Mouse (Mus musculus) embryonic facial prominence, embryonic 11.5 days (tissue): Measurements from ENCODE around the gene Lss. TPM values are rescaled to one million over a fixed set of nuclear protein-coding genes. Genes with fewer than 3 reads are reported as not detected.

Experiments
- ATAC-seq: fragments of 200-750 bp; cut with Nextera tagmentation; replicated peaks from 2 replicates; pipeline ENCODE4 v1.8.0; 2017; ENCODE audit warnings: low read depth; ENCODE audit not compliant: insufficient number of reproducible peaks, low FRiP score, low TSS enrichment
- DNase-seq: peaks from one replicate; pipeline ENCODE4 v3.0.0-alpha.2; 2015; ENCODE audit warnings: low spot score
- H3K27ac ChIP-seq: fragments of 300-500 bp; sonication (generic); replicated peaks from 2 replicates; pipeline ENCODE4 v1.5.1; 2014; ENCODE audit warnings: mild to moderate bottlenecking, low read depth, low read length, control low read depth
- H3K27me3 ChIP-seq: fragments of 300-500 bp; sonication (generic); 2 replicates; pipeline ENCODE4 v1.6.1; 2014; ENCODE audit warnings: mild to moderate bottlenecking, low read length, moderate library complexity, mixed read lengths; ENCODE audit not compliant: control insufficient read depth, insufficient read depth
- H3K36me3 ChIP-seq: fragments of 300-500 bp; sonication (generic); replicated peaks from 2 replicates; pipeline ENCODE4 v1.6.1; 2014; ENCODE audit warnings: low read depth, mild to moderate bottlenecking, low read length, moderate library complexity, mixed read lengths; ENCODE audit not compliant: control insufficient read depth, insufficient read depth
- H3K4me1 ChIP-seq: fragments of 300-500 bp; sonication (generic); 2 replicates; pipeline ENCODE4 v1.6.1; 2014; ENCODE audit warnings: low read length, mixed read lengths; ENCODE audit not compliant: control insufficient read depth, insufficient read depth
- H3K4me2 ChIP-seq: fragments of 300-500 bp; sonication (generic); 2 replicates; pipeline ENCODE4 v1.6.1; 2014; ENCODE audit warnings: low read depth, mild to moderate bottlenecking, control low read depth, low read length, moderate library complexity
- H3K4me3 ChIP-seq: fragments of 300-500 bp; sonication (generic); 2 replicates; pipeline ENCODE4 v1.5.1; 2014; ENCODE audit warnings: low read depth, low read length, control low read depth
- H3K9ac ChIP-seq: fragments of 300-500 bp; sonication (generic); replicated peaks from 2 replicates; pipeline ENCODE4 v1.6.1; 2014; ENCODE audit warnings: mild to moderate bottlenecking, control low read depth, low read length
- H3K9me3 ChIP-seq: fragments of 300-500 bp; sonication (generic); replicated peaks from 2 replicates; pipeline ENCODE4 v1.6.1; 2016; ENCODE audit warnings: mild to moderate bottlenecking, low read length, inconsistent platforms, mixed read lengths; ENCODE audit not compliant: control insufficient read depth
- WGBS: fragments of 180-500 bp; shearing (Covaris S2); extraction: QIAGEN DNeasy Blood & Tissue Kit; methylation state at CpG from one replicate; pipeline ENCODE4 v1.1.7; 2014; 5-methylcytosine and 5-hydroxymethylcytosine counted together
- polyA plus RNA-seq: library from polyadenylated mRNA; unstranded; fragments of >200 nt; fragmentation: Nextera tagmentation; extraction: Ambion mirVana; gene quantifications from 2 replicates; pipeline ENCODE4 v1.2.1, GENCODE M21; 2014

Lss gene
- polyA plus RNA-seq, 1 experiment from 2014 or later = 26.9 TPM

DNA sequence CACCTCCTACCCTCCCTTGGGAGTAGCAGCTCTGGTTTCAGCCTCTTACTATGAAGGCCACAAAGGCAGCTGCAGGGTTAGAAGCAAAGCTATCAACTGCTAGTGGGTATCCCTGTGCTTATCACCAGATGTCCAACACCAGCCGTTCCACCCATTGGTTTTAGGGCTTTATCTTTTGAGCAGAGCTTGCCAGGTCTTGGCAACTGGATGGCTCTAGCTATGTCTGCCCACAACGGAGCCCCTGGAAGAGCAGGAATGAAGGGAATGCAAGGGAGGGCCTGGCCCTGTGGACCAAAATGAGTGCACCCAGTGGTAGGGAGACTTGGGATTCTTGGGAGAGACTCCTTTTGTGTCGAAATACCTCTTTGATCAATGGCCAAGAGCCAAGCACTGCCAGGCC lies 71.3 kb downstream of the Lss start:
- 83% methylated on average over 3 of the region's 3 CpGs for WGBS
- H3K27ac ChIP-seq = no peak overlapping the region
- no peaks in the 10 kb centered on the region for H3K4me1 ChIP-seq
- H3K9ac ChIP-seq = no peak overlapping the region
- no peak overlapping the region for H3K4me3 ChIP-seq
- H3K27me3 ChIP-seq = no peaks in the 10 kb centered on the region
- DNase-seq (no peak), ATAC-seq (no peak)
- peaks cover 4% of the 10 kb centered on the region for H3K36me3 ChIP-seq
- no peak overlapping the region for H3K4me2 ChIP-seq
- no peaks in the 10 kb centered on the region for H3K9me3 ChIP-seq

Other genes with a start within 250 kb of the Lss start
- gene Dip2a, start 186.3 kb upstream of the Lss start, polyA plus RNA-seq = 3.9 and 4.3 TPM in 2 replicates
- gene AC141477.1, start 91.1 kb upstream of the Lss start, polyA plus RNA-seq = not detected in 2 replicates
- gene Pcnt, start 88.8 kb upstream of the Lss start, polyA plus RNA-seq = 12.6 and 14.3 TPM in 2 replicates
- not detected in 2 replicates for gene 2610028H24Rik, start 82.5 kb upstream of the Lss start, polyA plus RNA-seq
- 64.8 and 76.4 TPM in 2 replicates for gene Mcm3ap, start 62.7 kb upstream of the Lss start, polyA plus RNA-seq
- 5.8 and 6.2 TPM in 2 replicates for gene Ybey, start 62.5 kb upstream of the Lss start, polyA plus RNA-seq
- gene Spatc1l, start 30.7 kb downstream of the Lss start, polyA plus RNA-seq = not detected in 2 replicates
- not detected in 2 replicates for gene Ftcd, start 44.1 kb downstream of the Lss start, polyA plus RNA-seq
- 14.0 and 15.6 TPM in 2 replicates for gene Col6a2, start 92.0 kb downstream of the Lss start, polyA plus RNA-seq
- gene Col6a1, start 194.6 kb downstream of the Lss start, polyA plus RNA-seq = 18.5 and 19.8 TPM in 2 replicates